Comparison of ENCODE assay signal across 41 mouse cellular contexts in the genomic region with DNA sequence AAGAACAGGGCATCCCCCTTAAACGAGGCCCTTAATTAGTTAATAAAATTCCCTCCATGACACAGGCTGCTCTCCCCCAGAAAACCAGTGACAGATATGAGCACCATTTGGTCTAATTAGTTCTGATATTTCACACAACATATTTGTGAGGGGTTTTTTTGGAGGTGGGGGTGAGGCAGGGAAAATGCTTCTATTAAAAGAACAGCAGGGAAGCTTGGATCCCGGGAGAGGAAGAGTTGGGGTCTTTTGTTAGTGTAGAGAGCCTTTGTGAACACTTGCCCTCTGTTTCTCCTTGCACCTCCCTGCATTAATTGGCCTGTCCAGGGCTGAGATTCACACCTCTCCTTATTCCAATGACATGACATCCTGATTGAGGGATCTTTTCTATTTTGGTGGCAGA. TPM values are rescaled to one million over a fixed set of nuclear protein-coding genes. Genes with fewer than 3 reads are reported as not detected.
DNase-seq lines count a peak whose midpoint lies in the region; ATAC-seq and TF ChIP-seq lines count a peak whose summit lies in the region.
"Had no signal": no experiment of that assay in that cellular context is flagged by ENCODE, and none has a peak within 500 bp of the region (broad histone marks: within the 10 kb centered on the region; RNA-seq: fewer than 3 reads in every experiment).

No protein-coding gene starts in this region.

- no peaks in the 10 kb centered on the region for H3K36me3 ChIP-seq in forebrain, embryonic 13.5 days (ENCODE audit: poor library complexity, severe bottlenecking)
- H3K36me3 ChIP-seq: embryonic facial prominence, embryonic 10.5 days; embryonic facial prominence, embryonic 15.5 days; heart, embryonic 13.5 days; hindbrain, embryonic 10.5 days; hindbrain, embryonic 15.5 days; limb, embryonic 12.5 days; liver, embryonic 15.5 days; lung, embryonic 15.5 days; midbrain, embryonic 10.5 days; midbrain, embryonic 15.5 days; stomach, embryonic 15.5 days had no signal

- 4% methylated on average over 2 of the region's 2 CpGs for WGBS in forebrain, embryonic 13.5 days

- peak; percentile 80 for ATAC-seq in forebrain, embryonic 13.5 days
- ATAC-seq: inflammation-experienced regulatory T-cells, adult 6 months; midbrain, embryonic 15.5 days; Patski had no signal

- H3K27ac ChIP-seq in forebrain, embryonic 13.5 days: peak overlapping the region; percentile 45
- H3K27ac ChIP-seq in left cerebral cortex, adult 2 months: no peak overlapping the region
- H3K27ac ChIP-seq: embryonic facial prominence, embryonic 10.5 days; embryonic facial prominence, embryonic 15.5 days; gastrocnemius, adult 2 months; heart, embryonic 13.5 days; hindbrain, embryonic 10.5 days; hindbrain, embryonic 15.5 days; limb, embryonic 12.5 days; liver, embryonic 15.5 days; lung, embryonic 15.5 days; midbrain, embryonic 10.5 days; midbrain, embryonic 15.5 days; stomach, embryonic 15.5 days had no signal

- no peaks in the 10 kb centered on the region for H3K27me3 ChIP-seq in forebrain, embryonic 13.5 days
- H3K27me3 ChIP-seq: embryonic facial prominence, embryonic 15.5 days; heart, embryonic 13.5 days; hindbrain, embryonic 15.5 days; liver, embryonic 15.5 days; midbrain, embryonic 15.5 days; stomach, embryonic 15.5 days had no signal

- no peak for TF ChIP-seq CTCF in left cerebral cortex, adult 2 months (IDR thresholded peaks at IDR 0.05)

- H3K9ac ChIP-seq in forebrain, embryonic 13.5 days: no peak overlapping the region
- H3K9ac ChIP-seq: embryonic facial prominence, embryonic 15.5 days; heart, embryonic 13.5 days; hindbrain, embryonic 15.5 days; limb, embryonic 12.5 days; liver, embryonic 15.5 days; lung, embryonic 15.5 days; midbrain, embryonic 15.5 days; stomach, embryonic 15.5 days had no signal

- peaks cover 9% of the 10 kb centered on the region for H3K4me1 ChIP-seq in forebrain, embryonic 13.5 days
- H3K4me1 ChIP-seq: embryonic facial prominence, embryonic 10.5 days; embryonic facial prominence, embryonic 15.5 days; heart, embryonic 13.5 days; hindbrain, embryonic 10.5 days; limb, embryonic 12.5 days; liver, embryonic 15.5 days; midbrain, embryonic 10.5 days; midbrain, embryonic 15.5 days had no signal

- no peaks in the 10 kb centered on the region for H3K9me3 ChIP-seq in forebrain, embryonic 13.5 days (replicated peaks)
- H3K9me3 ChIP-seq: embryonic facial prominence, embryonic 10.5 days; embryonic facial prominence, embryonic 15.5 days; heart, embryonic 13.5 days; hindbrain, embryonic 10.5 days; hindbrain, embryonic 15.5 days; limb, embryonic 12.5 days; liver, embryonic 15.5 days; lung, embryonic 15.5 days; midbrain, embryonic 10.5 days; midbrain, embryonic 15.5 days; stomach, embryonic 15.5 days had no signal

- peak; percentile 85 for DNase-seq in heart, adult 11 months
- DNase-seq in heart, adult 18-20 months: no peak
- DNase-seq in spleen, postnatal 4 days (ENCODE audit: low spot score in 2 of 2): peak; percentile 3 to 25
- no peak for DNase-seq in spleen, adult 12 weeks (ENCODE audit: low spot score)
- DNase-seq in retina, embryonic 14.5 days (ENCODE audit: low spot score): peak; percentile 44
- no peak for DNase-seq in urinary bladder, postnatal 10 days (ENCODE audit: low spot score)
- DNase-seq in left cerebral cortex, adult 2 months (ENCODE audit: extremely low spot score in 1 of 2, low spot score in 2 of 2): no peak
- DNase-seq: adrenal gland, postnatal 25 days; cerebellum, adult 2 months; cerebellum, postnatal 14 days; gastrocnemius, adult 2 months; gastrocnemius, postnatal 36 days; heart, postnatal 10 days; kidney, adult 18-20 months; kidney, postnatal 4 days; thymus, adult 18-20 months; thymus, postnatal 25 days had no signal

- intact Hi-C loops in left cerebral cortex, adult 2 months (cut with DNase I): no loop called here

- H3K4me3 ChIP-seq in forebrain, embryonic 13.5 days: no peak overlapping the region
- H3K4me3 ChIP-seq in left cerebral cortex, adult 2 months: no peak overlapping the region
- H3K4me3 ChIP-seq: embryonic facial prominence, embryonic 10.5 days; embryonic facial prominence, embryonic 15.5 days; gastrocnemius, adult 2 months; heart, embryonic 13.5 days; hindbrain, embryonic 10.5 days; hindbrain, embryonic 15.5 days; limb, embryonic 12.5 days; liver, embryonic 15.5 days; lung, embryonic 15.5 days; midbrain, embryonic 10.5 days; midbrain, embryonic 15.5 days; stomach, embryonic 15.5 days had no signal

- no peak overlapping the region for H3K4me2 ChIP-seq in forebrain, embryonic 13.5 days
- H3K4me2 ChIP-seq: embryonic facial prominence, embryonic 15.5 days; heart, embryonic 13.5 days; hindbrain, embryonic 15.5 days; limb, embryonic 12.5 days; liver, embryonic 15.5 days; lung, embryonic 15.5 days; midbrain, embryonic 15.5 days; stomach, embryonic 15.5 days had no signal

RNA-seq across cellular contexts. Expression of a gene that starts 6.5 kb away (rescaled TPM):
- not detected for total RNA-seq in heart, adult 18-20 months (2021)
- polyA plus RNA-seq in forebrain, embryonic 13.5 days (2015; fragmentation: Nextera tagmentation; extraction: Ambion mirVana): not detected in 2 replicates
- not detected for total RNA-seq in left cerebral cortex, adult 2 months (2021)
- total RNA-seq: adrenal gland, adult 18-20 months; adrenal gland, postnatal 25 days; gastrocnemius, adult 2 months; gastrocnemius, postnatal 36 days; heart, adult 8-10 months; heart, postnatal 10 days; left cerebral cortex, adult 18-20 months; left cerebral cortex, postnatal 25 days; liver, adult 2 months; megakaryocyte progenitor cell, adult 5-6 weeks; MEL had no signal
- polyA plus RNA-seq: cerebellum, adult 2 months; cortical plate, adult 2 months; embryonic facial prominence, embryonic 10.5 days; embryonic facial prominence, embryonic 15.5 days; heart, embryonic 13.5 days; hindbrain, embryonic 10.5 days; hindbrain, embryonic 15.5 days; inflammation-experienced regulatory T-cells, adult 6 months; kidney, embryonic 16.5 days; limb, embryonic 12.5 days; liver, adult 2 months; liver, embryonic 15.5 days; lung, embryonic 15.5 days; midbrain, embryonic 10.5 days; midbrain, embryonic 15.5 days; neural tube, embryonic 11.5 days; Patski; stomach, embryonic 15.5 days had no signal

Comparison
In these comparisons a context has a peak if more than half of its experiments do, and no peak if none do; other contexts are left out.
1. DNase-seq: peak in heart, adult 11 months (single experiment), spleen, postnatal 4 days (2 of 2) and retina, embryonic 14.5 days (single experiment); none in heart, adult 18-20 months (0 of 2), spleen, adult 12 weeks (single experiment), urinary bladder, postnatal 10 days (single experiment) and left cerebral cortex, adult 2 months (0 of 2).